Mouse (Mus musculus) gastrocnemius, postnatal 4 days (tissue): Measurements from ENCODE around the gene Id4. TPM values are rescaled to one million over a fixed set of nuclear protein-coding genes. Genes with fewer than 3 reads are reported as not detected.

Experiments
- DNase-seq, 2 experiments: peaks; one replicate each; pipeline ENCODE4 v3.0.0; 2021 to 2022; ENCODE audit warnings: low spot score in 2 of 2, mixed read lengths in 2 of 2
- total RNA-seq, 2 experiments: library from RNA; stranded (reverse); gene quantifications; 2 replicates each; pipeline ENCODE4 v1.2.3; 2021

The Id4 gene
- total RNA-seq, 2 experiments from 2014 or later = 2.8 to 4.3 TPM

DNA sequence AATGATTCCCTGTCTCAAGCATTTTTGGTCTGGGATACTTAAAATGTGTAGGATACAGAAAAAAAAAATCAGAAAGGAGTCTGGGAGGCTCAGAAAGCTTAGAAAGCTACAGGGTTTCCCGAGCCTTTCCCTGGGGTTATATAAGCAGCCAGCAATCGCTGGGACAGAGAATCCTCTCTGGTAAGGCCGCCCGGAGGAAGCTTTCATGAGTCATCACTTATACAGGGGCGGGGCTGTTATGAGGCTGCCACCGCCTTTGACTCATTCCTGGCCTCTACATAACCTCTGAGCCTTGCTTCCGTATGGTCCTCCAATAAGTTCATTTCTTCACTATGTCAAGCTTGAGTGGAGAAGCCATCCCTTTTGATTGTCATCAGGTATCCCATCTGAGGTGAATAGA is 53.5 kb downstream of the Id4 start:
- DNase-seq = no peak
